Mouse (Mus musculus): ENCODE data around the gene BC030867. TPM values are rescaled to one million over a fixed set of nuclear protein-coding genes. Genes with fewer than 3 reads are reported as not detected.

The BC030867 gene
- total and polyA plus RNA-seq, 2 experiments from 2014 or later, result 2.2 to 3.9 TPM

GRCm38 (mm10) chr11:102214430-102215156, 34.1 kb upstream of the BC030867 start:
- peaks cover 80% of the 10 kb centered on the region for H3K4me1 ChIP-seq (ENCODE audit: control insufficient read depth, insufficient read depth)
- DNase-seq (ENCODE audit: low spot score), result no peak
- ATAC-seq (ENCODE audit: insufficient read depth, low read depth), result no peak
- H3K36me3 ChIP-seq (replicated peaks; ENCODE audit: control insufficient read depth, insufficient read depth, low read length), result no peaks in the 10 kb centered on the region; the same call in 1 of the 2 replicates
- TF ChIP-seq CTCF (IDR thresholded peaks at IDR 0.05; ENCODE audit: low read depth) (no peak), EP300 (IDR thresholded peaks at IDR 0.05; ENCODE audit: low read depth) (no peak)
- H3K9me3 ChIP-seq (replicated peaks; ENCODE audit: control insufficient read depth, low read length), result no peaks in the 10 kb centered on the region
- H3K4me2 ChIP-seq (ENCODE audit: low read depth, low read length), result peak overlapping the region; percentile 80
- no peak overlapping the region for H3K9ac ChIP-seq (replicated peaks; ENCODE audit: low read depth, low read length)
- H3K27ac ChIP-seq (ENCODE audit: low read depth), result peak overlapping the region; percentile 92
- WGBS, result 16% methylated on average over 10 of the region's 10 CpGs
- no peak overlapping the region for H3K4me3 ChIP-seq (ENCODE audit: low read depth, low read length)
- H3K27me3 ChIP-seq (ENCODE audit: control insufficient read depth, insufficient read depth, low read length), result no peaks in the 10 kb centered on the region

- no peak for ATAC-seq (ENCODE audit: insufficient read depth, low read depth)
- Histone ChIP-seq H3K4me2 (ENCODE audit: low read depth, low read length) (peak overlapping the region; percentile 80), H3K27me3 (ENCODE audit: control insufficient read depth, insufficient read depth, low read length) (no peaks in the 10 kb centered on the region), H3K36me3 (replicated peaks; ENCODE audit: control insufficient read depth, insufficient read depth, low read length) (no peaks in the 10 kb centered on the region; the same call in 1 of the 2 replicates), H3K9ac (replicated peaks; ENCODE audit: low read depth, low read length) (peak overlapping the region; percentile 22; the same call in 1 of the 2 replicates), H3K9me3 (replicated peaks; ENCODE audit: control insufficient read depth, low read length) (no peaks in the 10 kb centered on the region), H3K27ac (ENCODE audit: low read depth) (peak overlapping the region; percentile 92), H3K4me3 (ENCODE audit: low read depth, low read length) (peak overlapping the region; percentile 58), H3K4me1 (ENCODE audit: control insufficient read depth, insufficient read depth) (peaks cover 81% of the 10 kb centered on the region)
- TF ChIP-seq EP300 (IDR thresholded peaks at IDR 0.05; ENCODE audit: low read depth), result no peak
- no peak for TF ChIP-seq CTCF (IDR thresholded peaks at IDR 0.05; ENCODE audit: low read depth)
- DNase-seq (ENCODE audit: low spot score), result no peak
- 17% methylated on average over 11 of the region's 11 CpGs for WGBS
Observed at GRCm38 (mm10) chr11:102215511-102215910, 33.2 kb upstream of the BC030867 start.

GRCm38 (mm10) chr11:102216056-102216885, 32.4 kb upstream of the BC030867 start:
- DNase-seq (ENCODE audit: low spot score), result peak; percentile 96

GRCm38 (mm10) chr11:102216886-102217240, 31.8 kb upstream of the BC030867 start:
- H3K36me3 ChIP-seq (replicated peaks; ENCODE audit: control insufficient read depth, insufficient read depth, low read length), result peaks cover 5% of the 10 kb centered on the region; the same call in 1 of the 2 replicates
- peak; percentile 50 for DNase-seq (ENCODE audit: low spot score)
- no peaks in the 10 kb centered on the region for H3K9me3 ChIP-seq (replicated peaks; ENCODE audit: control insufficient read depth, low read length)
- H3K9ac ChIP-seq (replicated peaks; ENCODE audit: low read depth, low read length), result peak overlapping the region; percentile 65
- H3K27me3 ChIP-seq (ENCODE audit: control insufficient read depth, insufficient read depth, low read length), result no peaks in the 10 kb centered on the region
- peak overlapping the region; percentile 58 for H3K4me3 ChIP-seq (ENCODE audit: low read depth, low read length)
- TF ChIP-seq CTCF (IDR thresholded peaks at IDR 0.05; ENCODE audit: low read depth) (no peak), EP300 (IDR thresholded peaks at IDR 0.05; ENCODE audit: low read depth) (no peak)
- WGBS, result 17% methylated on average over 5 of the region's 5 CpGs
- H3K27ac ChIP-seq (ENCODE audit: low read depth), result peak overlapping the region; percentile 92
- H3K4me1 ChIP-seq (ENCODE audit: control insufficient read depth, insufficient read depth), result peaks cover 87% of the 10 kb centered on the region
- no peak for ATAC-seq (ENCODE audit: insufficient read depth, low read depth)
- H3K4me2 ChIP-seq (ENCODE audit: low read depth, low read length), result peak overlapping the region; percentile 80

More at GRCm38 (mm10) chr11:102216056-102216885, 32.4 kb upstream of the BC030867 start:
- TF ChIP-seq CTCF (IDR thresholded peaks at IDR 0.05; ENCODE audit: low read depth) (no peak), EP300 (IDR thresholded peaks at IDR 0.05; ENCODE audit: low read depth) (no peak)
- H3K9me3 ChIP-seq (replicated peaks; ENCODE audit: control insufficient read depth, low read length), result no peaks in the 10 kb centered on the region
- peak overlapping the region; percentile 80 for H3K4me2 ChIP-seq (ENCODE audit: low read depth, low read length)
- H3K36me3 ChIP-seq (replicated peaks; ENCODE audit: control insufficient read depth, insufficient read depth, low read length), result peaks cover 2% of the 10 kb centered on the region; the same call in 1 of the 2 replicates
- H3K4me3 ChIP-seq (ENCODE audit: low read depth, low read length), result peak overlapping the region; percentile 58
- peaks cover 86% of the 10 kb centered on the region for H3K4me1 ChIP-seq (ENCODE audit: control insufficient read depth, insufficient read depth)
- peak overlapping the region; percentile 92 for H3K27ac ChIP-seq (ENCODE audit: low read depth)
- 7% methylated on average over 12 of the region's 12 CpGs for WGBS
- H3K9ac ChIP-seq (replicated peaks; ENCODE audit: low read depth, low read length), result peak overlapping the region; percentile 65
- no peaks in the 10 kb centered on the region for H3K27me3 ChIP-seq (ENCODE audit: control insufficient read depth, insufficient read depth, low read length)
- ATAC-seq (ENCODE audit: insufficient read depth, low read depth), result peak; percentile 73

- H3K9me3 ChIP-seq (replicated peaks; ENCODE audit: control insufficient read depth, low read length), result no peaks in the 10 kb centered on the region
- H3K9ac ChIP-seq (replicated peaks; ENCODE audit: low read depth, low read length), result peak overlapping the region; percentile 65
- H3K27ac ChIP-seq (ENCODE audit: low read depth), result peak overlapping the region; percentile 92
- 37% methylated on average over 6 of the region's 6 CpGs for WGBS
- ATAC-seq (ENCODE audit: insufficient read depth, low read depth) (no peak), DNase-seq (ENCODE audit: low spot score) (no peak)
- H3K27me3 ChIP-seq (ENCODE audit: control insufficient read depth, insufficient read depth, low read length), result no peaks in the 10 kb centered on the region
- peak overlapping the region; percentile 58 for H3K4me3 ChIP-seq (ENCODE audit: low read depth, low read length)
- peak overlapping the region; percentile 80 for H3K4me2 ChIP-seq (ENCODE audit: low read depth, low read length)
- TF ChIP-seq EP300 (IDR thresholded peaks at IDR 0.05; ENCODE audit: low read depth), result no peak
- no peak for TF ChIP-seq CTCF (IDR thresholded peaks at IDR 0.05; ENCODE audit: low read depth)
- H3K4me1 ChIP-seq (ENCODE audit: control insufficient read depth, insufficient read depth), result peaks cover 90% of the 10 kb centered on the region
- peaks cover 5% of the 10 kb centered on the region; the same call in 1 of the 2 replicates for H3K36me3 ChIP-seq (replicated peaks; ENCODE audit: control insufficient read depth, insufficient read depth, low read length)
Observed at GRCm38 (mm10) chr11:102217396-102217795, 31.3 kb upstream of the BC030867 start.
